In genomic region chr1:193172991-193173809, GRCm38 (mm10) we compare ENCODE assay signal across 8 mouse cellular contexts. TPM values are rescaled to one million over a fixed set of nuclear protein-coding genes. Genes with fewer than 3 reads are reported as not detected.
DNase-seq lines count a peak whose midpoint lies in the region; ATAC-seq and TF ChIP-seq lines count a peak whose summit lies in the region.

No protein-coding gene starts in this region.

- H3K36me3 ChIP-seq in CH12.LX (replicated peaks in 1 of 2; ENCODE audit: control insufficient read depth in 1 of 2, insufficient read depth in 1 of 2, low read length in 1 of 2) = peaks cover 1 to 30% of the 10 kb centered on the region in 2 experiments
- H3K36me3 ChIP-seq in forebrain, embryonic 11.5 days (ENCODE audit: control insufficient read depth, insufficient read depth, low read length) = no peaks in the 10 kb centered on the region
- no peaks in the 10 kb centered on the region for H3K36me3 ChIP-seq in heart, embryonic 16.5 days (ENCODE audit: control insufficient read depth, insufficient read depth)
- no peaks in the 10 kb centered on the region for H3K36me3 ChIP-seq in liver, embryonic 15.5 days (replicated peaks)
- H3K36me3 ChIP-seq in neural tube, embryonic 12.5 days = no peaks in the 10 kb centered on the region

- 0 out of 2 replicates have a peak, but pooled peaks have one; percentile 38 for TF ChIP-seq EP300 in CH12.LX (IDR thresholded peaks at IDR 0.05; ENCODE audit: low read length)

- peak; percentile 99 for ATAC-seq in forebrain, embryonic 11.5 days (replicated peaks; ENCODE audit: low FRiP score)
- peak; percentile 97 for ATAC-seq in heart, embryonic 16.5 days (replicated peaks; ENCODE audit: extremely low read depth, insufficient read depth, low FRiP score)
- peak; percentile 98 for ATAC-seq in liver, embryonic 15.5 days (ENCODE audit: insufficient read depth)
- ATAC-seq in neural tube, embryonic 12.5 days (ENCODE audit: low FRiP score, low read depth) = peak; percentile 99

- peaks cover 17% of the 10 kb centered on the region; the same call in 1 of the 2 replicates for H3K79me2 ChIP-seq in CH12.LX (replicated peaks; ENCODE audit: control insufficient read depth, extremely low read depth, insufficient read depth, poor library complexity, severe bottlenecking)

- H3K9me3 ChIP-seq in CH12.LX (replicated peaks; ENCODE audit: low read length) = no peaks in the 10 kb centered on the region
- no peaks in the 10 kb centered on the region for H3K9me3 ChIP-seq in forebrain, embryonic 11.5 days (ENCODE audit: control insufficient read depth, low read length)
- no peaks in the 10 kb centered on the region for H3K9me3 ChIP-seq in heart, embryonic 16.5 days (replicated peaks; ENCODE audit: control insufficient read depth, low read length)
- H3K9me3 ChIP-seq in liver, embryonic 15.5 days (replicated peaks) = no peaks in the 10 kb centered on the region
- no peaks in the 10 kb centered on the region for H3K9me3 ChIP-seq in neural tube, embryonic 12.5 days

- TF ChIP-seq POLR2A in CH12.LX (IDR thresholded peaks at IDR 0.05; ENCODE audit: low read depth, low read length) = peak; percentile 94

- DNase-seq in CH12.LX (ENCODE audit: extremely low read depth) = peak; percentile 100
- peak; percentile 99 for DNase-seq in c-Kit-positive CD71-positive TER-119-negative erythroid progenitor cells, embryonic 14.5 days (ENCODE audit: low read depth)
- DNase-seq in forebrain, embryonic 11.5 days (ENCODE audit: low spot score) = peak; percentile 97
- peak; percentile 97 to 98 for DNase-seq in kidney, postnatal 36 days
- DNase-seq in telencephalon, adult 2 months (ENCODE audit: low read depth, low spot score) = peak; percentile 99

- peak overlapping the region; percentile 83 for H3K27ac ChIP-seq in CH12.LX (ENCODE audit: insufficient read depth, low read depth)
- H3K27ac ChIP-seq in forebrain, embryonic 11.5 days (ENCODE audit: low read depth, low read length) = peak overlapping the region; percentile 41
- H3K27ac ChIP-seq in heart, embryonic 16.5 days (ENCODE audit: low read length) = peak overlapping the region; percentile 89
- peak overlapping the region; percentile 78 for H3K27ac ChIP-seq in liver, embryonic 15.5 days (replicated peaks)
- H3K27ac ChIP-seq in neural tube, embryonic 12.5 days = peak overlapping the region; percentile 60

- peak overlapping the region; percentile 89 for H3K9ac ChIP-seq in CH12.LX (ENCODE audit: insufficient read depth, low read depth)
- H3K9ac ChIP-seq in forebrain, embryonic 11.5 days (ENCODE audit: low read length) = peak overlapping the region; percentile 78
- peak overlapping the region; percentile 87 for H3K9ac ChIP-seq in heart, embryonic 16.5 days (ENCODE audit: low read length)
- peak overlapping the region; percentile 76 for H3K9ac ChIP-seq in liver, embryonic 15.5 days
- peak overlapping the region; percentile 72 for H3K9ac ChIP-seq in neural tube, embryonic 12.5 days

- H3K27me3 ChIP-seq in CH12.LX (replicated peaks) = no peaks in the 10 kb centered on the region
- no peaks in the 10 kb centered on the region for H3K27me3 ChIP-seq in forebrain, embryonic 11.5 days (ENCODE audit: control insufficient read depth, insufficient read depth, low read length)
- H3K27me3 ChIP-seq in heart, embryonic 16.5 days (ENCODE audit: control insufficient read depth, insufficient read depth, low read length) = no peaks in the 10 kb centered on the region
- no peaks in the 10 kb centered on the region for H3K27me3 ChIP-seq in liver, embryonic 15.5 days
- H3K27me3 ChIP-seq in neural tube, embryonic 12.5 days (replicated peaks) = no peaks in the 10 kb centered on the region

- H3K4me2 ChIP-seq in CH12.LX (ENCODE audit: insufficient read depth, low read depth, poor library complexity, severe bottlenecking) = peak overlapping the region; percentile 96
- peak overlapping the region; percentile 77 for H3K4me2 ChIP-seq in forebrain, embryonic 11.5 days (ENCODE audit: low read depth, low read length, severe bottlenecking)
- peak overlapping the region; percentile 86 for H3K4me2 ChIP-seq in heart, embryonic 16.5 days (ENCODE audit: low read depth, low read length)
- H3K4me2 ChIP-seq in liver, embryonic 15.5 days = peak overlapping the region; percentile 95
- peak overlapping the region; percentile 61 for H3K4me2 ChIP-seq in neural tube, embryonic 12.5 days (replicated peaks)

- peaks cover 6 to 55% of the 10 kb centered on the region in 2 experiments for H3K4me1 ChIP-seq in CH12.LX (ENCODE audit: control insufficient read depth in 1 of 2, insufficient read depth in 2 of 2)
- H3K4me1 ChIP-seq in forebrain, embryonic 11.5 days (replicated peaks; ENCODE audit: control insufficient read depth, insufficient read depth, low read length) = peaks cover 4% of the 10 kb centered on the region; the same call in 1 of the 2 replicates
- peaks cover 39% of the 10 kb centered on the region for H3K4me1 ChIP-seq in heart, embryonic 16.5 days (ENCODE audit: control insufficient read depth, insufficient read depth, low read length)
- H3K4me1 ChIP-seq in liver, embryonic 15.5 days (replicated peaks) = peaks cover 31% of the 10 kb centered on the region
- peaks cover 22% of the 10 kb centered on the region for H3K4me1 ChIP-seq in neural tube, embryonic 12.5 days

- no peak for TF ChIP-seq RAD21 in CH12.LX (IDR thresholded peaks at IDR 0.05; ENCODE audit: low read depth, low read length)

- TF ChIP-seq CTCF in CH12.LX (conservative IDR thresholded peaks at IDR 0.05 in 1 of 2, IDR thresholded peaks at IDR 0.05 in 1 of 2; ENCODE audit: low read depth in 2 of 2, low read length in 2 of 2) = no peak

- in situ Hi-C loops in CH12.LX (cut with MboI; ENCODE audit: low pct_ligation_motif_present, low pct_unique_long_range_greater_than_20kb, low sequenced_read_pairs) = no loop called here

- dilution Hi-C loops in CH12.LX (cut with MboI; ENCODE audit: extremely low pct_ligation_motif_present, extremely low pct_unique_long_range_greater_than_20kb, low sequenced_read_pairs) = no loop called here

- H3K4me3 ChIP-seq in CH12.LX (replicated peaks in 1 of 3; ENCODE audit: low read depth in 2 of 3, low read length in 2 of 3, poor library complexity in 1 of 3) = peak overlapping the region; percentile 81 to 96 (median 85)
- peak overlapping the region; percentile 82 for H3K4me3 ChIP-seq in forebrain, embryonic 11.5 days (ENCODE audit: low read depth, low read length)
- H3K4me3 ChIP-seq in heart, embryonic 16.5 days (ENCODE audit: low read length) = peak overlapping the region; percentile 69
- peak overlapping the region; percentile 78 for H3K4me3 ChIP-seq in liver, embryonic 15.5 days (replicated peaks)
- peak overlapping the region; percentile 67 for H3K4me3 ChIP-seq in neural tube, embryonic 12.5 days

- WGBS in forebrain, embryonic 11.5 days = 2% methylated on average over 48 of the region's 48 CpGs
- under 1% methylated on average over 48 of the region's 48 CpGs for WGBS in heart, embryonic 16.5 days
- under 1% methylated on average over 48 of the region's 48 CpGs for WGBS in liver, embryonic 15.5 days (ENCODE audit: insufficient replicate concordance)
- WGBS in neural tube, embryonic 12.5 days = under 1% methylated on average over 48 of the region's 48 CpGs

RNA-seq across cellular contexts. Expression of gene A130010J15Rik, which starts 5.4 kb away (rescaled TPM):
- 20.8 and 22.4 TPM in 2 replicates for total RNA-seq in CH12.LX (2012; rRNA removed)
- 18.6 and 19.4 TPM in 2 replicates for total RNA-seq in CH12.LX (2014; rRNA removed)
- 6.5 and 9.1 TPM in 2 replicates for polyA plus RNA-seq in CH12.LX (2012; ENCODE audit: insufficient read length, low read depth)
- 13.7 and 14.3 TPM in 2 replicates for polyA plus RNA-seq in forebrain, embryonic 11.5 days (2014; fragmentation: Nextera tagmentation; extraction: Ambion mirVana)
- 11.5 and 11.7 TPM in 2 replicates for polyA plus RNA-seq in heart, embryonic 16.5 days (2015; fragmentation: Nextera tagmentation; extraction: Ambion mirVana)
- polyA plus RNA-seq in liver, embryonic 15.5 days (2015; fragmentation: Nextera tagmentation; extraction: Ambion mirVana) = 3.8 and 3.9 TPM in 2 replicates
- 14.3 and 14.4 TPM in 2 replicates for polyA plus RNA-seq in neural tube, embryonic 12.5 days (2016; fragmentation: Nextera tagmentation; extraction: Ambion mirVana)

RNA-seq across cellular contexts. Expression of gene Irf6, which starts 20.3 kb away (rescaled TPM):
- total RNA-seq in CH12.LX (2012; rRNA removed) (9.7 and 13.0 TPM in 2 replicates), CH12.LX (2014; rRNA removed) (0.31 and 0.58 TPM in 2 replicates)
- polyA plus RNA-seq in CH12.LX (2012; ENCODE audit: insufficient read length, low read depth) = 0.35 and 0.43 TPM in 2 replicates
- polyA plus RNA-seq in forebrain, embryonic 11.5 days (2014; fragmentation: Nextera tagmentation; extraction: Ambion mirVana) = 2.6 and 3.0 TPM in 2 replicates
- polyA plus RNA-seq in heart, embryonic 16.5 days (2015; fragmentation: Nextera tagmentation; extraction: Ambion mirVana) = 5.3 and 5.6 TPM in 2 replicates
- 2.4 and 2.6 TPM in 2 replicates for polyA plus RNA-seq in liver, embryonic 15.5 days (2015; fragmentation: Nextera tagmentation; extraction: Ambion mirVana)
- 1.9 and 3.1 TPM in 2 replicates for polyA plus RNA-seq in neural tube, embryonic 12.5 days (2016; fragmentation: Nextera tagmentation; extraction: Ambion mirVana)

RNA-seq across cellular contexts. Expression of gene Traf3ip3, which starts 28.3 kb away (rescaled TPM):
- total RNA-seq in CH12.LX (2012; rRNA removed) (72.9 and 80.1 TPM in 2 replicates), CH12.LX (2014; rRNA removed) (68.8 and 76.0 TPM in 2 replicates)
- 60.9 and 96.4 TPM in 2 replicates for polyA plus RNA-seq in CH12.LX (2012; ENCODE audit: insufficient read length, low read depth)
- 0.93 and 2.3 TPM in 2 replicates for polyA plus RNA-seq in forebrain, embryonic 11.5 days (2014; fragmentation: Nextera tagmentation; extraction: Ambion mirVana)
- polyA plus RNA-seq in heart, embryonic 16.5 days (2015; fragmentation: Nextera tagmentation; extraction: Ambion mirVana) = 5.9 and 13.3 TPM in 2 replicates
- 7.5 and 10.2 TPM in 2 replicates for polyA plus RNA-seq in liver, embryonic 15.5 days (2015; fragmentation: Nextera tagmentation; extraction: Ambion mirVana)
- polyA plus RNA-seq in neural tube, embryonic 12.5 days (2016; fragmentation: Nextera tagmentation; extraction: Ambion mirVana) = 2.5 and 3.2 TPM in 2 replicates

RNA-seq across cellular contexts. Expression of gene Lamb3, which starts 34.3 kb away (rescaled TPM):
- total RNA-seq in CH12.LX (2012; rRNA removed) (10.1 and 10.2 TPM in 2 replicates), CH12.LX (2014; rRNA removed) (14.1 and 14.6 TPM in 2 replicates)
- 7.8 and 12.3 TPM in 2 replicates for polyA plus RNA-seq in CH12.LX (2012; ENCODE audit: insufficient read length, low read depth)
- 0.28 and 0.44 TPM in 2 replicates for polyA plus RNA-seq in forebrain, embryonic 11.5 days (2014; fragmentation: Nextera tagmentation; extraction: Ambion mirVana)
- 9.6 and 11.6 TPM in 2 replicates for polyA plus RNA-seq in heart, embryonic 16.5 days (2015; fragmentation: Nextera tagmentation; extraction: Ambion mirVana)
- 0.63 and 0.75 TPM in 2 replicates for polyA plus RNA-seq in liver, embryonic 15.5 days (2015; fragmentation: Nextera tagmentation; extraction: Ambion mirVana)
- polyA plus RNA-seq in neural tube, embryonic 12.5 days (2016; fragmentation: Nextera tagmentation; extraction: Ambion mirVana) = 0.29 and 0.38 TPM in 2 replicates

RNA-seq across cellular contexts. Expression of gene Diexf, which starts 43.1 kb away (rescaled TPM):
- total RNA-seq in CH12.LX (2012; rRNA removed) = 17.8 and 20.9 TPM in 2 replicates
- total RNA-seq in CH12.LX (2014; rRNA removed) = 10.7 and 11.4 TPM in 2 replicates
- 34.9 and 39.7 TPM in 2 replicates for polyA plus RNA-seq in CH12.LX (2012; ENCODE audit: insufficient read length, low read depth)
- 9.8 and 13.2 TPM in 2 replicates for polyA plus RNA-seq in forebrain, embryonic 11.5 days (2014; fragmentation: Nextera tagmentation; extraction: Ambion mirVana)
- 5.6 and 7.3 TPM in 2 replicates for polyA plus RNA-seq in heart, embryonic 16.5 days (2015; fragmentation: Nextera tagmentation; extraction: Ambion mirVana)
- 1.8 and 2.7 TPM in 2 replicates for polyA plus RNA-seq in liver, embryonic 15.5 days (2015; fragmentation: Nextera tagmentation; extraction: Ambion mirVana)
- 6.9 and 9.6 TPM in 2 replicates for polyA plus RNA-seq in neural tube, embryonic 12.5 days (2016; fragmentation: Nextera tagmentation; extraction: Ambion mirVana)

Comparison
In these comparisons a context has a peak if more than half of its experiments do, and no peak if none do; other contexts are left out.
1. Peak in every context shown above with its lines: DNase-seq, ATAC-seq, H3K4me3 ChIP-seq and H3K27ac ChIP-seq.